Mouse (Mus musculus) C2C12 (cell line): ENCODE measurements around the gene Hpse2. TPM values are rescaled to one million over a fixed set of nuclear protein-coding genes. Genes with fewer than 3 reads are reported as not detected.

Experiments used
- H3K27me3 ChIP-seq: one replicate; pipeline ENCODE4 v1.6.1; 2011; ENCODE audit not compliant: control insufficient read depth, insufficient read depth, insufficient read length
- H3K36me3 ChIP-seq: one replicate; pipeline ENCODE4 v1.6.1; 2011; ENCODE audit not compliant: control insufficient read depth, insufficient read depth
- H3K4me3 ChIP-seq: one replicate; pipeline ENCODE4 v1.5.1; 2011; ENCODE audit warnings: mild to moderate bottlenecking, control low read depth; ENCODE audit not compliant: poor library complexity, insufficient read depth, severe bottlenecking
- H3K79me2 ChIP-seq: one replicate; pipeline ENCODE4 v1.6.1; 2011; ENCODE audit not compliant: control insufficient read depth, insufficient read depth
- H3K79me3 ChIP-seq: one replicate; pipeline ENCODE4 v1.6.1; 2011; ENCODE audit warnings: low read depth, control low read depth
- H3ac ChIP-seq: one replicate; pipeline ENCODE3; 2011; ENCODE audit warnings: low read depth; ENCODE audit not compliant: control insufficient read depth, insufficient read length
- CEBPB ChIP-seq: IDR thresholded peaks from one replicate; pipeline ENCODE4 v1.6.1; 2011; ENCODE audit warnings: low read depth, mild to moderate bottlenecking, control low read depth, moderate library complexity
- CTCF ChIP-seq: IDR thresholded peaks from one replicate; pipeline ENCODE4 v1.5.1; 2011; ENCODE audit not compliant: control insufficient read depth, insufficient read depth, insufficient read length
- FOSL1 ChIP-seq: IDR thresholded peaks from one replicate; pipeline ENCODE4 v1.8.0; 2011; ENCODE audit warnings: mild to moderate bottlenecking, low read length; ENCODE audit not compliant: poor library complexity, insufficient read depth, severe bottlenecking
- MAX ChIP-seq: IDR thresholded peaks from one replicate; pipeline ENCODE4 v1.6.1; 2011; ENCODE audit warnings: mild to moderate bottlenecking, control low read depth
- MYOD1 ChIP-seq: IDR thresholded peaks from one replicate; pipeline ENCODE4 v1.6.1; 2011; ENCODE audit warnings: low read depth; ENCODE audit not compliant: control insufficient read depth, insufficient read length
- MYOG ChIP-seq: IDR thresholded peaks from one replicate; pipeline ENCODE4 v1.6.1; 2011; ENCODE audit not compliant: control insufficient read depth, insufficient read length; ENCODE audit errors: extremely low read depth
- USF1 ChIP-seq: IDR thresholded peaks from one replicate; pipeline ENCODE4 v1.6.1; 2011; ENCODE audit warnings: low read depth, mild to moderate bottlenecking, control low read depth, moderate library complexity
- polyA plus RNA-seq: library from polyadenylated mRNA; unstranded; fragments of >200 nt; fragmentation: generic; extraction: Trizol; gene quantifications from one replicate; pipeline ENCODE4 v1.2.1, GENCODE M21; 2012; ENCODE audit warnings: missing spikeins

The Hpse2 gene
- polyA plus RNA-seq, 1 experiment, result not detected

DNA sequence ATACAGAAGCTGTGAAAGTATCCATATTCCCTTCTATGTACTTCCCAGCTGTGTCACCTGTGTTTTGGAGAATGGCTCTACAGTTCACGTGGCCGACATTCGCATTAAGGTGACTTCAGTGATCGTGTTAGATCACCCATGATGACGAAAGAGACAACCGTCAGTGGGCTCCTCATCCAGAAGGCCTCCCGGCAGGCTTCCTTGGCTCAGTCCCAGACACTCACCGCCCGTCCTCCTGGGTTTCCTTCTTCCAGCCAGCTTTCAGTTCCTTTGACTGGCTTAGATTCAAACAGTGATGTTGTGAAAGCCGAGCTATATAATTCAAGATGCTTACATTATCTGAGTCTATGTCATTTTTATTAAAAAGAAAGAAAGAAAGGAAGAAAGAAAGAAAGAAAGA is 550.6 kb downstream of the Hpse2 start:
- Histone ChIP-seq H3ac (no peak overlapping the region), H3K4me3 (no peak overlapping the region), H3K79me3 (no peaks in the 10 kb centered on the region), H3K27me3 (no peaks in the 10 kb centered on the region), H3K36me3 (no peaks in the 10 kb centered on the region), H3K79me2 (no peaks in the 10 kb centered on the region)
- TF ChIP-seq MAX (no peak), CTCF (no peak), CEBPB (no peak), FOSL1 (no peak), USF1 (no peak), MYOG (no peak), MYOD1 (no peak)

DNA sequence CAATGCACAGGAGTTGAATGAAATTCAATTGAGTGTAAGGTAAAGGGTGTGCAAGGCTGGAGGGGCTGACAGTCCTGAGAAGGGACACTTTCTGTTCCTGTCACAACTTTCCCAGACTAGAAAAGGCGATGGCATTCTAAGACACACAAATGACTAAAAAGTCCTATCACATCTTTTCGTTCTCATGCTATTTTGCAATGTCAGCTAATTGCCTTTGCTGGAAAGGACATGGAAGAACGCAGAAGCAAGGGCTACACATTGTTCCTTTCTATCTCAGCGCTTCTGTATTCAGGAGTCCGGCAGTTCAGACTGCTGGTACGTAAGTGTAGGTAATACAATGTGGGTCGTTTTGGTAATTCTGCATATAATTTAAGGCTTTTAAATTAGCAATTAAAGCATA is 555.0 kb downstream of the Hpse2 start:
- H3K27me3 ChIP-seq, result no peaks in the 10 kb centered on the region
- no peak overlapping the region for H3K4me3 ChIP-seq
- no peak for TF ChIP-seq USF1
- TF ChIP-seq MYOD1, result no peak
- no peak for TF ChIP-seq MYOG
- TF ChIP-seq FOSL1, result no peak
- no peak for TF ChIP-seq CTCF
- TF ChIP-seq MAX, result no peak
- no peak for TF ChIP-seq CEBPB
- H3K79me3 ChIP-seq, result no peaks in the 10 kb centered on the region
- no peak overlapping the region for H3ac ChIP-seq
- no peaks in the 10 kb centered on the region for H3K79me2 ChIP-seq
- no peaks in the 10 kb centered on the region for H3K36me3 ChIP-seq

DNA sequence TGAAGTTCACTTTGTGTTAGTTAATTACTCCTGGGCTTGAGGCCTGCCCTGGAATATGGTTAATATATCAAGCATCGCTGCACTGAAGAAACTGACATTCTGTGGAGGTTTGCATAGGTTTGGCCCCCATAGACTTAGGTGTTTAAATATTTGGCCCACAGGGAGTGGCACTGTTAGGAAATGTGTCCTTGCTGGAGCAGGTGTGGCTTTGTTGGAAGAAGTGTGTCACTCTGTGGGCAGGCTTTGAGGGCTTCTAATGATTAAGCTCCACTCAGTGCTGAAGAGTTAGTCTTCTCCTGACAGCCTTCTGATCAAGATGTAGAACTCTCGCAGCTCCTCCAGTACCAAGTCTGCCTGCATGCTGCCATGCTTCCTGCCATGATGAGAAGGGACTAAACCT is 555.9 kb downstream of the Hpse2 start:
- TF ChIP-seq USF1 (no peak), CTCF (no peak), FOSL1 (no peak), MAX (no peak), CEBPB (no peak), MYOD1 (no peak), MYOG (no peak)
- Histone ChIP-seq H3K4me3 (no peak overlapping the region), H3K79me3 (no peaks in the 10 kb centered on the region)

DNA sequence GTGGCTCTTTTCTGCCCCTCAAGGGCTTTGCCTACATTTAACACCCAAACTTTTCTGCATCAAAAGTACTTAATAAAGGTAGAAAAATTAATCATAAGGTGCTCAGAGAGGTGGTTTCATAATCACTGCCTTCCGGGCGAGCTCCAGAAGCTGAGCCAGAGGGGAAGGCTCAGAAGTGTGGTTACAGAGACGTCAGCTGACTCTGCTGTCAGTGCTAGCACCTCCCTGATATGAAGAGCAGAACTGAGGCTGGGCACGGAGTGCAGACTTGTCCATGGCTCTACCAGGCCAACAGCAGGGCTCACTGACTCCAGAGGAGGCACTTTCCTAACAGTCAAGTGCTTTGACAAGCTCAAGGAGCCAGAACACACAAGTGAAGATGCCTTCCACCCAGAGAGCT is 559.0 kb downstream of the Hpse2 start:
- H3K36me3 ChIP-seq, result no peaks in the 10 kb centered on the region
- no peaks in the 10 kb centered on the region for H3K79me2 ChIP-seq
- H3K79me3 ChIP-seq, result no peaks in the 10 kb centered on the region
- no peaks in the 10 kb centered on the region for H3K27me3 ChIP-seq
- TF ChIP-seq FOSL1 (no peak), MYOD1 (no peak), CTCF (no peak), CEBPB (no peak), MAX (no peak), MYOG (no peak), USF1 (no peak)
- H3K4me3 ChIP-seq, result no peak overlapping the region
- H3ac ChIP-seq, result no peak overlapping the region

More for the DNA sequence above, 555.9 kb downstream of the Hpse2 start:
- no peaks in the 10 kb centered on the region for H3K79me2 ChIP-seq
- H3ac ChIP-seq, result no peak overlapping the region
- H3K36me3 ChIP-seq, result no peaks in the 10 kb centered on the region
- no peaks in the 10 kb centered on the region for H3K27me3 ChIP-seq

DNA sequence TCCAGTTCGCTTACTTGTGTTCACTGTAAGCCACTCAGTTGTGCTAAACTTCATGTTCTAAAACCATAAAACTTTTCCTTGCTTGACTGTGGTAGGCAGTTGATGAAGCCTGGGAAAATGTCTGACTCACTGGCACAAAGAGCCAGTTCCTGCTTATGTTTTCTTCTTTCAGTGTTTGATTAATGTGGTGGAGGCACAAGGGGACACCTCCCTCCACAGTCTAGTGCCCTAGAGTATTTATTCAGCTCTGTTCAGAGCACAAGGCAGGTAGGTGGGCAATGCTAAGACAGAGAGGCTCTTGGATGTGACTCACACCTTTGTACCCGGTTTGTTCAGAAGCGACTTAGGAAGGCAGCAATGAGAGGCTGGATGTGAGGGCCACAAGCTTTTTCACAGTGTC is 560.3 kb downstream of the Hpse2 start:
- no peak for TF ChIP-seq MAX
- TF ChIP-seq CEBPB, result no peak
- TF ChIP-seq USF1, result no peak
- TF ChIP-seq MYOG, result no peak
- no peak for TF ChIP-seq CTCF
- no peak for TF ChIP-seq MYOD1
- TF ChIP-seq FOSL1, result no peak
- Histone ChIP-seq H3K4me3 (no peak overlapping the region), H3K27me3 (no peaks in the 10 kb centered on the region), H3ac (no peak overlapping the region), H3K79me3 (no peaks in the 10 kb centered on the region), H3K79me2 (no peaks in the 10 kb centered on the region), H3K36me3 (no peaks in the 10 kb centered on the region)

DNA sequence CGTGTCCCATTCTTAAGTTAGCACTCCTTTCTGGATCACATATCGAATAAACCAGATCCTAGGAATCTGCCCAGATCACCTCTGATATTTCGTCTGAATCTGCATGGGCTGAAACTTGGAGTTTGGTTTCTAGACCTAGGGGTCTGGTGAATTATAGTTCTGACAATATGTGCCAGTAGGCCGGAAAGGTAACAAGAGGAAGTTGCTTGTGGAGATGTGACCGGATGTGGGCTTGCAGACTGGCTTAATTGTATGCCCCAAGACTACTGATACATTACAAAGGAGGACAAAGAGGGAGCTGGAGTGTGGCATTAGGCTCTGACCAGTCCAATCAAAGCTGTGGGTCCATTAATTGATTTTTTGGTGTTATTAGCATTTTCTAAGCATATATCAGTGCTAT is 568.0 kb downstream of the Hpse2 start:
- Histone ChIP-seq H3K27me3 (no peaks in the 10 kb centered on the region), H3K79me3 (no peaks in the 10 kb centered on the region), H3K79me2 (no peaks in the 10 kb centered on the region), H3K4me3 (no peak overlapping the region), H3K36me3 (no peaks in the 10 kb centered on the region), H3ac (no peak overlapping the region)
- no peak for TF ChIP-seq MYOG
- TF ChIP-seq MAX, result no peak
- TF ChIP-seq CEBPB, result no peak
- TF ChIP-seq MYOD1, result no peak
- no peak for TF ChIP-seq CTCF
- no peak for TF ChIP-seq FOSL1
- no peak for TF ChIP-seq USF1
